Comparison of ENCODE assay signal across 10 mouse cellular contexts in the genomic region with DNA sequence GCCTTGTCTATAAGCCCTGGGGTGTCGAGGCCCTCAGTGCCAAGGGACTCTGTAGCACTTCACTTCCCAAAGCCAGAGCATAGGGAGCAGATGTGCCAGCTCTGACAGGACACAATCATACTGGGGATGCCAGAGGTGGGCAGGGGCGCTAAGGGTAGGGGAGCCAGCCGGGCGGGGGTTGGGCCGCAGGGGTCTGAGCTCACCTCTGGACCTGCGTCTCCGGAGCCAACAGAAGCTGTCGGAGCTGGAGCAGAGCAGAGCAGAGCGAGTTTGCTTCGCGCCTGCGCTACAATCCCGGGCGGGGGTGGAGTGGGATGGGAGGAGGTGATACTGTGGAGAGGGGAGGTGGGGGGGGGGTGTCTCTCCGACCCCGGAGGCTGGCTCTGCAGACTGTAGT. TPM values are rescaled to one million over a fixed set of nuclear protein-coding genes. Genes with fewer than 3 reads are reported as not detected.
A peak's percentile ranks its signal among the peaks of the same experiment; 100 is the strongest.
DNase-seq lines count a peak whose midpoint lies in the region; ATAC-seq lines count a peak whose summit lies in the region.
"Had no signal": no experiment of that assay in that cellular context is flagged by ENCODE, and none has a peak within 500 bp of the region (broad histone marks: within the 10 kb centered on the region; RNA-seq: fewer than 3 reads in every experiment).

A gene (minus strand): TSS at position 294 of the 397 bp plus-strand sequence.

- DNase-seq in left cerebral cortex, adult 18-20 months (ENCODE audit: low spot score in 2 of 2), result peak; percentile 53 to 65
- no peak for DNase-seq in left cerebral cortex, adult 11 months (ENCODE audit: low spot score)
- DNase-seq in left cerebral cortex, adult 8-10 months (ENCODE audit: low spot score in 2 of 2), result no peak
- peak; percentile 70 for DNase-seq in retina, postnatal 1 day
- no peak for DNase-seq in ovary, postnatal 14 days (ENCODE audit: low spot score)
- DNase-seq in spleen, adult 18-20 months, result no peak

- H3K36me3 ChIP-seq in forebrain, embryonic 13.5 days (ENCODE audit: poor library complexity, severe bottlenecking), result no peaks in the 10 kb centered on the region

- no peaks in the 10 kb centered on the region for H3K9me3 ChIP-seq in forebrain, embryonic 13.5 days (replicated peaks)

- WGBS in forebrain, embryonic 13.5 days, result 5% methylated on average over 16 of the region's 16 CpGs

- no peaks in the 10 kb centered on the region; the same call in 1 of the 2 replicates for H3K27me3 ChIP-seq in forebrain, embryonic 13.5 days

- peak within 1 kb of the TSS; percentile 31 for H3K4me3 ChIP-seq in forebrain, embryonic 13.5 days

- H3K27ac ChIP-seq in forebrain, embryonic 13.5 days, result peak within 1 kb of the TSS; percentile 87

- peak within 1 kb of the TSS; percentile 47; the same call in 1 of the 2 replicates for H3K9ac ChIP-seq in forebrain, embryonic 13.5 days

- H3K4me1 ChIP-seq in forebrain, embryonic 13.5 days, result peaks cover 35% of the 10 kb centered on the region

- ATAC-seq in forebrain, embryonic 13.5 days, result peak; percentile 77
- no peak for ATAC-seq in activated CD4-positive, CD25-positive, alpha-beta regulatory T cell, adult 4 months

- H3K4me2 ChIP-seq in forebrain, embryonic 13.5 days, result peak within 1 kb of the TSS; percentile 58

RNA-seq across cellular contexts. Expression of the gene that starts here (rescaled TPM):
- 100 to 1,000 TPM in 1 of 2 experiments, 10 to 100 TPM in 1; 96.7 to 104 TPM for total RNA-seq in left cerebral cortex, adult 18-20 months (2021)
- polyA plus RNA-seq in forebrain, embryonic 13.5 days (2015; fragmentation: Nextera tagmentation; extraction: Ambion mirVana), result 11.8 and 16.4 TPM in 2 replicates
- total RNA-seq in left cerebral cortex, adult 8-10 months (2022), result 100 to 1,000 TPM; 112 to 125 (median 120) TPM
- not detected for polyA plus RNA-seq in activated CD4-positive, CD25-positive, alpha-beta regulatory T cell, adult 4 months (2017; shearing (Covaris generic))
- total RNA-seq: hematopoietic stem cell, adult 5-6 weeks had no signal
- polyA plus RNA-seq: spleen, adult 2 months had no signal

Comparison
In these comparisons a context has a peak if more than half of its experiments do, and no peak if none do; other contexts are left out.
1. RNA of the gene that starts here (polyA plus RNA-seq): 11.8 to 16.4 TPM in forebrain, embryonic 13.5 days; not detected in activated CD4-positive, CD25-positive, alpha-beta regulatory T cell, adult 4 months; every median in the first group is over 10 times any median in the second.
2. DNase-seq: peak in left cerebral cortex, adult 18-20 months (2 of 2) and retina, postnatal 1 day (single experiment); none in left cerebral cortex, adult 11 months (single experiment), left cerebral cortex, adult 8-10 months (0 of 2), ovary, postnatal 14 days (single experiment) and spleen, adult 18-20 months (0 of 2).